Mouse (Mus musculus) heart, embryonic 14.5 days (tissue): ENCODE data around the gene 4632433K11Rik. TPM values are rescaled to one million over a fixed set of nuclear protein-coding genes. Genes with fewer than 3 reads are reported as not detected.
"Not testable (repeated sequence)": the region's sequence is repeated elsewhere in the genome, so short reads cannot be mapped to it uniquely, and the experiment has no call there.

Experiments used
- ATAC-seq: fragments of 200-750 bp; cut with Nextera tagmentation; 2 replicates; pipeline ENCODE4 v1.8.0; 2017; ENCODE audit warnings: low read depth, moderate TSS enrichment; ENCODE audit not compliant: insufficient number of reproducible peaks, insufficient read depth, low FRiP score
- H3K27ac ChIP-seq, 2 experiments: fragments of 200-500 bp in 1 of 2; fragments of 300-500 bp in 1 of 2; sonication (generic) in 1 of 2; replicated peaks in 1 of 2; 2 replicates each; pipeline ENCODE4 v1.5.1; 2012 to 2014; ENCODE audit warnings: low read depth in 2 of 2, low read length in 2 of 2, control low read depth in 1 of 2, mild to moderate bottlenecking in 1 of 2, mixed read lengths in 1 of 2; ENCODE audit not compliant: control insufficient read depth in 1 of 2, insufficient read depth in 1 of 2
- H3K27me3 ChIP-seq: fragments of 300-500 bp; sonication (generic); 2 replicates; pipeline ENCODE4 v1.6.1; 2014; ENCODE audit warnings: mild to moderate bottlenecking, low read length, control low read depth; ENCODE audit not compliant: control insufficient read depth, insufficient read depth
- H3K36me3 ChIP-seq: fragments of 300-500 bp; sonication (generic); 2 replicates; pipeline ENCODE4 v1.6.1; 2014; ENCODE audit warnings: mild to moderate bottlenecking, control low read depth, low read length, mixed read lengths; ENCODE audit not compliant: control insufficient read depth, insufficient read depth
- H3K4me1 ChIP-seq, 2 experiments: fragments of 200-500 bp in 1 of 2; fragments of 300-500 bp in 1 of 2; sonication (generic) in 1 of 2; 2 replicates each; pipeline ENCODE4 v1.6.1; 2012 to 2014; ENCODE audit warnings: low read length in 2 of 2, control low read depth in 1 of 2, mixed read lengths in 1 of 2; ENCODE audit not compliant: control insufficient read depth in 2 of 2, insufficient read depth in 2 of 2
- H3K4me2 ChIP-seq: fragments of 300-500 bp; sonication (generic); 2 replicates; pipeline ENCODE4 v1.6.1; 2014; ENCODE audit warnings: mild to moderate bottlenecking, low read length
- H3K4me3 ChIP-seq, 2 experiments: fragments of 200-500 bp in 1 of 2; fragments of 300-500 bp in 1 of 2; sonication (generic) in 1 of 2; 2 replicates each; pipeline ENCODE4 v1.5.1; 2012 to 2014; ENCODE audit warnings: low read length in 2 of 2, mild to moderate bottlenecking in 2 of 2, control low read depth in 1 of 2, low read depth in 1 of 2, moderate library complexity in 1 of 2; ENCODE audit not compliant: control insufficient read depth in 1 of 2, insufficient read depth in 1 of 2
- H3K9ac ChIP-seq: fragments of 300-500 bp; sonication (generic); 2 replicates; pipeline ENCODE4 v1.6.1; 2014; ENCODE audit warnings: mild to moderate bottlenecking, low read length
- H3K9me3 ChIP-seq: fragments of 300-500 bp; sonication (generic); 2 replicates; pipeline ENCODE4 v1.6.1; 2016; ENCODE audit warnings: low read length, control low read depth; ENCODE audit not compliant: control insufficient read depth
- WGBS: fragments of 180-500 bp; shearing (Covaris S2); extraction: QIAGEN DNeasy Blood & Tissue Kit; methylation state at CpG from one replicate; pipeline ENCODE4 v1.1.7; 2014; 5-methylcytosine and 5-hydroxymethylcytosine counted together
- polyA plus RNA-seq: library from polyadenylated mRNA; unstranded; fragments of >200 nt; fragmentation: Nextera tagmentation; extraction: Ambion mirVana; gene quantifications from 2 replicates; pipeline ENCODE4 v1.2.1, GENCODE M21; 2014

The 4632433K11Rik gene
- polyA plus RNA-seq, 1 experiment from 2014 or later = not detected

GRCm38 (mm10) chr7:5015118-5016001 lies 18.6 kb upstream of the 4632433K11Rik start, which contains the start of gene Gm44973:
Gm44973 (plus strand) TSS chr7:5015496.
- Histone ChIP-seq H3K4me1 (peaks cover 0 to 13% of the 10 kb centered on the region in 2 experiments; a peak in 2 of 4 replicates), H3K27me3 (no peaks in the 10 kb centered on the region), H3K9ac (peak within 1 kb of the TSS; percentile 88), H3K36me3 (peaks cover 34% of the 10 kb centered on the region), H3K4me2 (peak within 1 kb of the TSS; percentile 70), H3K9me3 (no peaks in the 10 kb centered on the region), H3K27ac (peak within 1 kb of the TSS; percentile 97 to 99), H3K4me3 (peak within 1 kb of the TSS; percentile 64 to 84)
- ATAC-seq = peak; percentile 84
- WGBS = under 1% methylated on average over 64 of the region's 76 CpGs

GRCm38 (mm10) chr7:5016057-5016456 lies 17.9 kb upstream of the 4632433K11Rik start:
- Histone ChIP-seq H3K4me3 (peak overlapping the region; percentile 64 to 84), H3K36me3 (peaks cover 27% of the 10 kb centered on the region), H3K4me2 (peak overlapping the region; percentile 70), H3K9me3 (no peaks in the 10 kb centered on the region), H3K27me3 (no peaks in the 10 kb centered on the region), H3K4me1 (peaks cover 0 to 14% of the 10 kb centered on the region in 2 experiments; a peak in 2 of 4 replicates), H3K27ac (peak overlapping the region; percentile 72 to 97), H3K9ac (peak overlapping the region; percentile 76)
- WGBS = 66% methylated on average over 3 of the region's 3 CpGs
- no peak for ATAC-seq

- no peak overlapping the region for H3K4me3 ChIP-seq
- peaks cover 4 to 20% of the 10 kb centered on the region in 2 experiments for H3K4me1 ChIP-seq
- 98% methylated on average over 2 of the region's 2 CpGs for WGBS
- H3K9ac ChIP-seq = no peak overlapping the region
- no peak for ATAC-seq
- no peak overlapping the region for H3K4me2 ChIP-seq
- H3K9me3 ChIP-seq = no peaks in the 10 kb centered on the region
- peaks cover 23% of the 10 kb centered on the region for H3K36me3 ChIP-seq
- no peak overlapping the region for H3K27ac ChIP-seq
- H3K27me3 ChIP-seq = no peaks in the 10 kb centered on the region
Observed at GRCm38 (mm10) chr7:5016920-5017319, 17.0 kb upstream of the 4632433K11Rik start.

- H3K9ac ChIP-seq = no peak overlapping the region
- no peaks in the 10 kb centered on the region for H3K27me3 ChIP-seq
- H3K4me2 ChIP-seq = no peak overlapping the region
- H3K4me1 ChIP-seq = peaks cover 4 to 20% of the 10 kb centered on the region in 2 experiments
- H3K9me3 ChIP-seq = no peaks in the 10 kb centered on the region
- no peak for ATAC-seq
- H3K27ac ChIP-seq = no peak overlapping the region
- H3K36me3 ChIP-seq = peaks cover 23% of the 10 kb centered on the region
- 88% methylated on average over 13 of the region's 16 CpGs for WGBS
- H3K4me3 ChIP-seq = no peak overlapping the region
Observed at GRCm38 (mm10) chr7:5017352-5017751, 16.6 kb upstream of the 4632433K11Rik start.

GRCm38 (mm10) chr7:5017931-5018330 lies 16.0 kb upstream of the 4632433K11Rik start:
- no peak for ATAC-seq
- 95% methylated on average over 21 of the region's 21 CpGs for WGBS
- Histone ChIP-seq H3K36me3 (peaks cover 23% of the 10 kb centered on the region), H3K4me2 (no peak overlapping the region), H3K27ac (no peak overlapping the region), H3K9me3 (no peaks in the 10 kb centered on the region), H3K9ac (no peak overlapping the region), H3K4me1 (peaks cover 4 to 20% of the 10 kb centered on the region in 2 experiments), H3K27me3 (no peaks in the 10 kb centered on the region), H3K4me3 (no peak overlapping the region)

- H3K9me3 ChIP-seq, H3K27me3 ChIP-seq, ATAC-seq: not testable (repeated sequence)
- WGBS = 32% methylated on average over 8 of the region's 8 CpGs
- Histone ChIP-seq H3K9ac (peak overlapping the region; percentile 97), H3K36me3 (peaks cover 36% of the 10 kb centered on the region), H3K4me2 (peak overlapping the region; percentile 80), H3K4me1 (peaks cover 4 to 14% of the 10 kb centered on the region in 2 experiments), H3K27ac (peak overlapping the region; percentile 97 to 99), H3K4me3 (peak overlapping the region; percentile 79 to 86)
Observed at GRCm38 (mm10) chr7:5019576-5019975, 14.3 kb upstream of the 4632433K11Rik start.

GRCm38 (mm10) chr7:5020000-5020681 lies 13.8 kb upstream of the 4632433K11Rik start, which contains the start of the genes Zfp865 and Ccdc106:
Zfp865 (plus strand) TSS chr7:5020376.
Ccdc106 (plus strand) TSS chr7:5020553.
- Histone ChIP-seq H3K27ac (peak within 1 kb of the TSS; percentile 97 to 99), H3K27me3 (no peaks in the 10 kb centered on the region), H3K9ac (peak within 1 kb of the TSS; percentile 97), H3K36me3 (peaks cover 42% of the 10 kb centered on the region), H3K9me3 (no peaks in the 10 kb centered on the region), H3K4me1 (peaks cover 4 to 14% of the 10 kb centered on the region in 2 experiments), H3K4me2 (peak within 1 kb of the TSS; percentile 80), H3K4me3 (peak within 1 kb of the TSS; percentile 79 to 86)
- WGBS = 2% methylated on average over 45 of the region's 49 CpGs
- peak; percentile 86 for ATAC-seq
